Mouse (Mus musculus) cerebellum, postnatal 14 days (tissue): ENCODE results near the gene Gm20920.
"Not testable (repeated sequence)": the region's sequence is repeated elsewhere in the genome, so short reads cannot be mapped to it uniquely, and the experiment has no call there.

ENCODE experiments used
- DNase-seq, 2 experiments: peaks; one replicate each; pipeline ENCODE4 v3.0.0; 2021; ENCODE audit warnings: mixed read lengths in 2 of 2

The Gm20920 gene

GRCm38 (mm10) chrY:51851820-51852219, at the start of gene Gm20920:
Gene Gm20920, plus strand, starts transcription at chrY:51852120.
- DNase-seq, result not testable (repeated sequence)
